Mouse (Mus musculus) kidney, postnatal 36 days (tissue): ENCODE measurements around the gene Gm15091.
"Not testable (repeated sequence)": the region's sequence is repeated elsewhere in the genome, so short reads cannot be mapped to it uniquely, and the experiment has no call there.

Source experiments
- DNase-seq, 2 experiments: peaks; one replicate each; pipeline ENCODE4 v3.0.0; 2021 to 2022; ENCODE audit warnings: mixed read lengths in 2 of 2

Gm15091 gene

DNA sequence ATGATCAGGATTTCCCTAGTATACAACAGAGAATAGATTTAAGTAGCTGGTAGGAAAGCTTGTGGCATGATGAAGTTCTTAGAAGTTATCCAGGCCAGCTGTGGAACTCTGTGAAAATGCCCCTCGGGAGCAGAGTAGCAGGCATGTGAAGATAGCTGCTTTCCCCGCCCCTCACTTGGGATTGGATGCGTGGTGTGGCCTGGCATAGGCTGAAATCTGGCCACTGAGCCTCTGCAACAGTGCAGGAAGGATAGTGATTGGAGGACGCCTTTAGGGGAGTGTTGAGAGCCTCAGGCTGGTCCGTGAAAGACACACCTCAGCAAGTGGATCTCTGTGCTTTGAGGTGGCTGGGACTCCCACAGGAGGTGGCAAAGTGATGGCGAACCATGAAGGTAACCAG, at the start of gene Gm15091:
Gene Gm15091 (plus strand): TSS at position 301 of the 400 bp plus-strand sequence.
- DNase-seq = not testable (repeated sequence)
